Mouse (Mus musculus) liver (tissue): ENCODE results near the gene Sfxn3.
A peak's percentile ranks its signal among the peaks of the same experiment; 100 is the strongest.
"Not testable (repeated sequence)": the region's sequence is repeated elsewhere in the genome, so short reads cannot be mapped to it uniquely, and the experiment has no call there.

ENCODE experiments used
- DNase-seq: peaks from one replicate; pipeline ENCODE4 v3.0.0-alpha.2; 2020; ENCODE audit warnings: mixed read lengths

The Sfxn3 gene

GRCm38 (mm10) chr19:45018351-45018831, 28.9 kb upstream of the Sfxn3 start:
- DNase-seq: no peak

GRCm38 (mm10) chr19:45020348-45020747, 27.0 kb upstream of the Sfxn3 start:
- no peak for DNase-seq

- DNase-seq: no peak
These were observed 25.9 kb upstream of the Sfxn3 start for GRCm38 (mm10) chr19:45021362-45021761.

GRCm38 (mm10) chr19:45023993-45024392, 23.3 kb upstream of the Sfxn3 start:
- no peak for DNase-seq

DNA sequence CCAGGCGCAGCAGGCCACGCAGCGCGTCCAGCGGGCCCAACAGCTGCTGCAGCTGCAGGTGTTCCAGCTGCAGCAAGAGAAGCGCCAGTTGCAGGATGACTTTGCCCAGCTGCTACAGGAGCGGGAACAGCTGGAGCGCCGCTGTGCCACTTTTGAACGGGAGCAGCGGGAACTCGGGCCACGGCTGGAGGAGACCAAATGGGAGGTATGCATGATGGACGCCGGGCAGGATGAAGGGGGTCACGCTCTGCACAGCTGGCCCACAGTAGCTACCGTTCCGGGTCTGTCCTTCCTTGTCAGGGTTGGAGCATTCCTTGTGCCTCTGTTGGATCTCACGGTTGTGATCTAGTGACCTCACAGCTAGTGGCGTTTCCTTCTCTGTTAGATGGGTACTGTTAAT, 22.5 kb upstream of the Sfxn3 start:
- no peak for DNase-seq

DNA sequence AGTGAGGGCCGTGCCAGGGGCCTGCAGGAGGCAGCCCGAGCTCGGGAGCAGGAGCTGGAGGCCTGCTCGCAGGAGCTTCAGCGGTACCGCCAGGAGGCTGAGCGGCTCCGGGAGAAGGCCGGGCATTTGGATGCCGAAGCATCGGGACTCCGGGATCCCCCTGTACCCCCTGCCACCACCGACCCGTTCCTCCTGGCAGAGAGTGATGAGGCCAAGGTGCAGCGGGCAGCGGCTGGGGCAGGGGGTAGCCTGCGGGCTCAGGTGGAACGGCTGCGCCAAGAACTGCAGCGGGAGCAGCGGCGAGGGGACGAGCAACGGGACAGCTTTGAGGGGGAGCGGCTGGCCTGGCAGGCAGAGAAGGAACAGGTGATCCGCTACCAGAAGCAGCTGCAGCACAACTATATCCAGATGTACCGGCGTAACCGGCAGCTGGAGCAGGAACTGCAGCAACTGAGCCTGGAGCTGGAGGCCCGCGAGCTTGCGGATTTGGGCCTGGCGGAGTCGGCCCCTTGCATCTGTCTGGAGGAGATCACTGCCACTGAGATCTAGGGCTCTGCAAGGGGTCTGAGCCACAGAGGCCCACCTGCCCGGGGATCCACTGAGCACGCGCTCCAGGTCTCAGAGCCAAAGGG, 21.2 kb upstream of the Sfxn3 start:
- no peak for DNase-seq

DNA sequence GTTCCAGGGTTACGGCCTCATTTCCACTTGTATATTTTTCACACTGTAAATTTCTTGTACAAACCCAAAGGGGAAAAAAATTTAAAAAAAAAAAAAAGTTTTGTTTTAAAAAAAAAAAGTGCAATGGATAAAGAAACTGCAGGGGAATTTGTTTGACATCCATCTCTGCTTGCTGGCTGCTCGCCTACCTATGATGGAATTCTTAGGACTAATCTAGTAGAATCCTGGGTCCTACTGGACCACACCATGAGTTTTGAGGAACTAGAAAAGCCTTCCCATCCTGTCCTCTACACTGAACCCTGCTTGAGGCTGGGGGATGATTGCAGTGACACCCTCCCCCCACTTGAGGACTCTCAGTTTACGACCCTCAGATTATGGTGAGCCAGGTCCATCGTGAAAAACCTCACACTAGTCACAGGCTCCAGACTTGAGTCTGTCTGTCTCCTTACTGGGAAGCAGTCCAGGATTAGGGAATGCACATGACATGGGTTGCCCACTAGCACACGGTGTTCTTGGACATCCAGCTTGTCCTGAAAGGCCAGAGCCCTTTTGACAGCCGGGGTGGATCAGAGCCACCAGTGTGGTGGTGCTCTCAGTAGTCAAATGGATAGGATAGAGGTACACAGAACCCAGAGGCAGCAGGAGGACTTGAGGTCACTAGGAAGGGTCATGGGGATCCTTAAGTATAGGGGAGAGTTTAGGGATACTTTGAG, 20.2 kb upstream of the Sfxn3 start:
- DNase-seq: no peak

DNA sequence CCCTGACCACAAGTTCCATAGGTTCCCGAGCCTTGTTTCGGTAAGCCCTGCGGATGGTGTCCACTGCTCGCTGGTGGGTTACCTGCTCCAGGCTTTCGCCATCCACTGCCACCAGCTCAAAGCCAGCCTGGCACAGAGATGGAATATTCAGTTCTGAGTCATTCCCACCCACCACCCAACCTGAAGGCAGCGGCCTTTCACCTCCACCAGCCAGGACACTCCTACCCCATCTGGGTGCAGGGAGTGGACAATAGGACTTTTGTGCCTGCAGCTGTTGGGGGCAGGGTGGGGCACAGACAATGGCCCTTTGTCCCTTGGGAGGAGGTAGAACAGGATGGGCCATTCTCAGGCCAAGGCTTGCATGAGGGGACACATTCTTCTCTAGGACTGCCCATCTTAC, 19.5 kb upstream of the Sfxn3 start:
- DNase-seq: no peak

GRCm38 (mm10) chr19:45028746-45029145, 18.6 kb upstream of the Sfxn3 start:
- DNase-seq: no peak

DNA sequence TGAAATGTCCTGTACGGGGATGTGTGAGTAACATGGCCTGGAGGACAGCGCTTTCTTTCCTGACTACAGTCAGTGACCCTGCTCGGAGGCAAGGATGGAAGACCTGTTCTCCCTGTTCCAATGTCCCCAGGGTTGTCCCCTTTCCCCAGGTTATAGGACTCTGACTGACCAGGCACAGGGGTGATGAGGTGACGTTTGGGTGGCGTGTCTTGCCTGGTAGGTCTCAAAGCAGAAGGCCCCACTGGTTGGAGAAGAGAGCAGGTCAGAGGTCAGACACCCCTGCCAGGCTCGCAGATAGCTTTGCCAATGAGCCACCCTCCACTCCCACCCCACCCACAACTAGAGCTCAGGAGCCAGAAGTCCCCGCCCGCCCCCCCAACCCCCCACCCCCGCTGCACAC, 17.7 kb upstream of the Sfxn3 start:
- DNase-seq: no peak

- peak; percentile 65 for DNase-seq
These were observed 17.2 kb upstream of the Sfxn3 start for GRCm38 (mm10) chr19:45030111-45030510.

DNA sequence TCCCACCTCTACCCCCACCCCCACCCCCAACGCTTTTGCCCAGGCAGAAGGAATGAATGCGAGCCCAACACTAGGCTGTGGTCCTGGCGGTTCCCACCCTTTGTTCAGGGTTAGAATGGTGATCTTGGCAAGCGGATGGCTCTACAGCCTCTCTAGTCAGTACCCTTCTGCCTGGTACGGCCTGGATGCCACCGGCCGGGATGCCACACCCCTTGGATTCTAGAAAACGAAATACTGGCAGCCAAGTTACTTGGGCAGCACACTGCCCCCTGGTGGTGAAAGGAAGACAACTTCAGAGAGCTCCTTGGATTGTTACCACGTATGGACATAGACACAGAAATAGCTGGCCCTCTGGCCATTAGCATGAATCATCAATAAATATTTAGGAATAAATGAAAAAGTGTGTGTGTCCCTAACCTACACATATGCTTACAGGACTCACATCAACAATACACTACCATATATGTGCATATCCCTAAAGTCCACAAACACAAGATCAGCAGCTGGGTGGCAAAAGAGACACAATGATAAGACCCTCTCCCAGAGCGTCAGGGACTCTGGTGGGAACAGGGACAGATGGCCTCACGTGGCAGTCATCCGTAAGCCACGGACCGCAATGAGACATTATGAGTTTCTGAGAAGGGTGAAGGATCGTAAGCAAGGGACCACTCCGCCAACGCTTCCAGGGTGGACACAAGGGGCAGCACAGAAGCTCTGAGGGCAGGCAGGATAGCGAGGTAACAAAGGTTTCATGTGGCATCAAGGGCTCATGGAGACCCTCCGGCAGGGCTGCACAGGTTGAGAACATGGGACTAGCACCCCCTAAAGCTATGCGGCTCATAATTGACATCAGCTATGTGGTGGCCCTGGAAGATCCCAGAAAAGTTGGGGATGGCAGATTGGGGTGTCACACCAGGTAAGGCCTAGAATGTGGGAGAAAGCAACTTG, 16.3 kb upstream of the Sfxn3 start:
- peak; percentile 78 for DNase-seq

GRCm38 (mm10) chr19:45031780-45032179, 15.5 kb upstream of the Sfxn3 start:
- DNase-seq: peak; percentile 75

DNA sequence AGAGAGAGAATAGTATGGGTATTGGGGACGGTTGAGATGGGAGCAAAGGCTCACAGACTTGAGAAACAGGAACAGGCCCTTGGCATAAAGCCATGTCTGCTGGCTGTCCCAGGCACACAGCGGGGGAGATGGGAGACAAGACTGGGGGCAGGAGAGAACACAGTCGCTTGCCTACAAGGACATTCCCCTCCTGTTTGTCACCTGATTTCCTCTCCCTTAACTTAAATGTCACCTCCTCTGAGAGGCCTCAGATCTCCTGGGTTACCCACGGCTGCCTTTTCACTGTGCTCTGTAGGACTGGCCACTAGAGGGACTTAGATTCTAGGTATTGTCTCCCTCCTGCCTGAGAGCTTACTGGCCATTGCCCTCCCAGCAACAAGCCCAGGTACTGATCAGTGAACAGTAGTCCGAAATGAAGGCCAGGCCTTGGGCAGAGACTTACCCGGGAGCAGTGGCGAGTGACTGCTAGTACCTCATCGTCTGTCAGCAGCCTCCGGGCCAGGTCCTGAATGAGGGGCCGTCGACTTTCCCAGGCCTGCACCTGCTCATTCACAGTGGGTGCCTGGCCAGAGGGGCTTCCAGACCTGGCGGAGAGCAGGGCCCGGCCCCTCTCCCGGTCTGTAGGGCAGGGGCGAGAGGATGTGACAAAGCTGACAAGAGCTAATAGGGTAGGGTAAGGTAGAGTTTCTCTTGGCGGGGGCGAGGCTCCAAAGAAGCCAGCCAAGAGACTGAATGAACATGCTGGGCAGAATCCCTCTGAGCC, 14.6 kb upstream of the Sfxn3 start:
- no peak for DNase-seq

DNA sequence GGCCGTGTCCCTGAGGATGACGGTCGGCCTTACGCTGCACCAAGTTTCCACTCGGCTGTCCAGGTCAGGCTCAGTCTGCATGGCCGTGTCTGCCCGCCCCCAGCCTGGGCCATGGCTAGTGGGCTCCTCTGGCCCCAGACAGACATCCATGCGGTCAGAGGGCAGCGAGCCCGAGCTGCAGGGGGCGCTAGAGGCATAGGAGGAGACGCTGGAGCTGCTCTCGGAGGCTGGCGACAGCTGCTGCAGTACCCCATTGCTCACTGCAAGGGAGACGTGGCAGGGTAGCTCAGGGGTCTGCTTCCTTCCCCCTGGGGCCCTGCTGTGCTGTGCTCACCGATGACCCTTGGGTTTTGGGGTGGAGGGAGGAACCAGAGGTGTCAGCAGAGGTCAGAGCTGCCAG, 10.4 kb upstream of the Sfxn3 start:
- DNase-seq: peak; percentile 75

- DNase-seq: not testable (repeated sequence)
These were observed 9.1 kb upstream of the Sfxn3 start for GRCm38 (mm10) chr19:45038198-45038597.

- no peak for DNase-seq
These were observed 7.1 kb upstream of the Sfxn3 start for GRCm38 (mm10) chr19:45040214-45040613.

- DNase-seq: no peak
These were observed 2.8 kb upstream of the Sfxn3 start for GRCm38 (mm10) chr19:45044389-45044927.

DNA sequence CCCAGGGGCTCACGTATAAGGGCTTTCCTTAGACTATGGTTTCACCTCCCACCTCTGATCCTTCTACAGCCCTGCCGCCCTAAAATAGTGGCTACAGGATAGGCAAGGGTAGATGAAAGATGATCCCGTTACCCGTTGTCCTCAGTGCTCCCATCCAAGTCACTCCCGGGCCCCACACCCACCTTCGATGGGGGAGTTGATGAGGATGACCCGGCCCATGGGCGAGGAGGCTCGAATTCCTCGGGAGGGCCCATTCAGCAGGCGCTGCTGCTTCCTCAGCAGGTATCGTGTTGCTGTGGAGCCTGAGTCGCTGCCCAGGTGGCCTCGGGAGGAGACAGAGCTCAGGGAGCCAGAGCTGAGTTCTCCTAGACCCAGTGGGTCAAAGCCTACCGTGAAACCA, 2.1 kb upstream of the Sfxn3 start:
- no peak for DNase-seq

DNA sequence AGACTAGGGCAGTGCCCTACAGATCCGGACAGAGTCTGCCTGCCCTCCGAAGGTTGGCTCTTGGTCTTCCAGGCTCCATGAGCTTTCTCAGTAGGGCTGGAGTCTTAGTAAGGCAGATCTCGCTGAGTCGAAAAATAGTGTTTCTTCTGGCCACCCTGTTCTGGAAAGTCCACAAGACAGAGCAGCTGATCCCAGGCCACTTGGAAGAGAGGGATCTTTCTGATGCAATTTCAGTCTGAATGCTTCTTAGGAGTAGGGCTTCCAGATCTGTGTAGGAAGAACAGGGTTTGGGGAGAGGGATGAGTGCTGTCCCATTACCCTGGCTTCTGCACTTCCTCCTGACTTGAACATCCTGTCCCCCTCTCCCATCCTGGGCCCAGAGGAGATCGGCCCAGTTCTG, 1.7 kb upstream of the Sfxn3 start, which contains the start of gene Pdzd7:
Gene Pdzd7 (minus strand): TSS at position 67 of the 400 bp plus-strand sequence.
- no peak for DNase-seq

GRCm38 (mm10) chr19:45046523-45047321, 581 bp upstream of the Sfxn3 start:
- DNase-seq: peak; percentile 80
